Mouse (Mus musculus) embryonic facial prominence, embryonic 10.5 days (tissue): ENCODE data around the gene C1ra. TPM values are rescaled to one million over a fixed set of nuclear protein-coding genes. Genes with fewer than 3 reads are reported as not detected.
"Not testable (repeated sequence)": the region's sequence is repeated elsewhere in the genome, so short reads cannot be mapped to it uniquely, and the experiment has no call there.

Experiments used
- DNase-seq: peaks from one replicate; pipeline ENCODE4 v3.0.0-alpha.2; 2017; ENCODE audit warnings: low spot score
- H3K27ac ChIP-seq: fragments of 300-500 bp; sonication (generic); replicated peaks from 2 replicates; pipeline ENCODE4 v1.5.1; 2016; ENCODE audit warnings: mild to moderate bottlenecking
- H3K27me3 ChIP-seq: fragments of 300-500 bp; sonication (generic); replicated peaks from 2 replicates; pipeline ENCODE4 v1.6.1; 2016; ENCODE audit warnings: low read depth, mild to moderate bottlenecking; ENCODE audit not compliant: poor library complexity, severe bottlenecking
- H3K36me3 ChIP-seq: fragments of 300-500 bp; sonication (generic); replicated peaks from 2 replicates; pipeline ENCODE4 v1.6.1; 2016; ENCODE audit warnings: mild to moderate bottlenecking, moderate library complexity
- H3K4me1 ChIP-seq: fragments of 300-500 bp; sonication (generic); 2 replicates; pipeline ENCODE4 v1.6.1; 2016
- H3K4me3 ChIP-seq: fragments of 300-500 bp; sonication (generic); 2 replicates; pipeline ENCODE4 v1.5.1; 2016; ENCODE audit warnings: mild to moderate bottlenecking, moderate library complexity
- H3K9me3 ChIP-seq: fragments of 300-500 bp; sonication (generic); 2 replicates; pipeline ENCODE4 v1.6.1; 2016; ENCODE audit warnings: mild to moderate bottlenecking
- WGBS: fragments of 180-500 bp; shearing (Covaris S2); methylation state at CpG from one replicate; pipeline ENCODE4 v1.1.7; 2016; 5-methylcytosine and 5-hydroxymethylcytosine counted together
- polyA plus RNA-seq: library from polyadenylated mRNA; unstranded; fragments of >200 nt; fragmentation: Nextera tagmentation; extraction: Ambion mirVana; gene quantifications from 2 replicates; pipeline ENCODE4 v1.2.1, GENCODE M21; 2016

Gene C1ra
- polyA plus RNA-seq: 0.13 TPM in 1 of 2 replicates, not detected in the other

GRCm38 (mm10) chr6:124512355-124512836, at the start of gene C1ra:
Gene C1ra (plus strand): TSS chr6:124512405.
- no peak within 1 kb of the TSS for H3K27ac ChIP-seq
- H3K4me3 ChIP-seq: peak within 1 kb of the TSS; percentile 26; the same call in 1 of the 2 replicates
- H3K27me3 ChIP-seq: no peaks in the 10 kb centered on the region
- WGBS: 9% methylated on average over 6 of the region's 6 CpGs
- peak; percentile 44 for DNase-seq
- H3K36me3 ChIP-seq: no peaks in the 10 kb centered on the region
- peaks cover 4% of the 10 kb centered on the region; the same call in 1 of the 2 replicates for H3K4me1 ChIP-seq
- H3K9me3 ChIP-seq: no peaks in the 10 kb centered on the region

DNA sequence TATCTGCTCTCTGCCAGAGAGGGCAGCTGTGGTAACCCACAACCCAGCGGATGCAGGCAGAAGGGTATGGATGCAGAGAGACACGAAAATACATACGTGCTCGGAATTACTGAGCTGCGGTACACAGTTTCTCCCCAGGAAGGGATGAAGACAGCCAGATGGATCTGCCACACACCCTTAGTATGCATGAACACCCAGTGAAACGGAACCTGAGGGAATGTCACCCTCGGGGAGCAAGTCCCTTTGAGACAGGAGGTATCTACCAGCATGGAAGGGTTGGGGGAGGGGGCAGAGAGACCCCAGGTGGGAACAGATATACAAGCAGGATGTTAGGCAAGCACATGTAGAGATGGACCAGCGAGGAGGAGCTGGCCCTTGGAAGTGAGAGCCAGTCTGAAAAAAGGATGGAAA, 48.3 kb upstream of the C1ra start:
- 22% methylated on average over 8 of the region's 8 CpGs for WGBS
- H3K4me3 ChIP-seq: peak overlapping the region; percentile 65
- no peak overlapping the region for H3K27ac ChIP-seq
- H3K4me1 ChIP-seq: peaks cover 22% of the 10 kb centered on the region
- peaks cover 30% of the 10 kb centered on the region for H3K27me3 ChIP-seq
- no peaks in the 10 kb centered on the region for H3K36me3 ChIP-seq
- no peaks in the 10 kb centered on the region for H3K9me3 ChIP-seq
- no peak for DNase-seq

- Histone ChIP-seq H3K9me3 (no peaks in the 10 kb centered on the region), H3K4me3 (peak within 1 kb of the TSS; percentile 65), H3K27me3 (peaks cover 30% of the 10 kb centered on the region), H3K36me3 (no peaks in the 10 kb centered on the region), H3K4me1 (peaks cover 22% of the 10 kb centered on the region), H3K27ac (peak within 1 kb of the TSS; percentile 78)
- 5% methylated on average over 27 of the region's 27 CpGs for WGBS
- peak; percentile 88 for DNase-seq
Measured at GRCm38 (mm10) chr6:124464305-124465271, 47.6 kb upstream of the C1ra start, which contains the start of gene Clstn3. Gene Clstn3 (minus strand): TSS chr6:124464794.

GRCm38 (mm10) chr6:124465299-124465698, 46.9 kb upstream of the C1ra start:
- no peak for DNase-seq
- peak overlapping the region; percentile 65 for H3K4me3 ChIP-seq
- 41% methylated on average over 6 of the region's 6 CpGs for WGBS

GRCm38 (mm10) chr6:124465729-124466128, 46.5 kb upstream of the C1ra start:
- Histone ChIP-seq H3K36me3 (no peaks in the 10 kb centered on the region), H3K4me3 (no peak overlapping the region), H3K9me3 (no peaks in the 10 kb centered on the region), H3K27me3 (peaks cover 30% of the 10 kb centered on the region), H3K4me1 (peaks cover 22% of the 10 kb centered on the region), H3K27ac (no peak overlapping the region)
- 69% methylated on average over 6 of the region's 6 CpGs for WGBS
- DNase-seq: no peak

More at GRCm38 (mm10) chr6:124465299-124465698, 46.9 kb upstream of the C1ra start:
- Histone ChIP-seq H3K4me1 (peaks cover 22% of the 10 kb centered on the region), H3K36me3 (no peaks in the 10 kb centered on the region), H3K27me3 (peaks cover 30% of the 10 kb centered on the region), H3K9me3 (no peaks in the 10 kb centered on the region), H3K27ac (no peak overlapping the region)

- DNase-seq: no peak
Measured at GRCm38 (mm10) chr6:124471121-124471520, 41.1 kb upstream of the C1ra start.

DNA sequence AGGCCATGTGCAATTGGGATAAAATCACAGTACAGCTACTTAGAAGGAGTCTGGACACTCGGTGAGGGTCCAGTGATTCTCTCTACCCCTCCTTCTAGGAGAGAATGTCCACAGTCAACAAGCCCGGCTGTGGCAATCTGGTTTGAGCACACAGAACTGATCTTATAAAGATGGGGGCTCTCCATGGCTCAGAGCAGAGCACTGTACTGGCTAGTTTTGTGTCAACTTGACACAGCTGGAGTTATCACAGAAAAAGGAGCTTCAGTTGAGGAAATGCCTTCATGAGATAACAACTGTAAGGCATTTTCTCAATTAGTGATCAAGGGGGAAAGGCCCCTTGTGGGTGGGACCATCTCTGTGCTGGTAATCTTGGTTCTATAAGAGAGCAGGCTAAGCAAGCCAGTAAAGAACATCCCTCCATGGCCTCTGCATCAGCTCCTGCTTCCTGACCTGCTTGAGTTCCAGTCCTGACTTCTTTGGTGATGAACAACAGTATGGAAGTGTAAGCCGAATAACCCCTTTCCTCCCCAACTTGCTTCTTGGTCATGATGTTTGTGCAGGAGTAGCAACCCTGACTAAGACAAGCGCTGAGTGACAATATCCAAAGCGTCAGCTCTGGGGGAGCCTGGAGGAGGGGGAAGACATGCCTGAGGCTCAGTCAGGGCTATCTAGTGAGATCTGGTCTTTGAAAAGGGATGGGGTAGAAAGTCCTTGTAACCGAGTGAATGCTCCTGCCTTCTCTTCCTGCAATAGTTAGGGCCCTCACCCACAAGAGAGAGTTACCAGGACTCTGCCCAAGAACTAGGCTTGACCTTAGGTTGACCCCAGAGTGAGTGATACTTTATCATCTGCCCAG, 40.2 kb upstream of the C1ra start:
- not testable (repeated sequence) for H3K27ac ChIP-seq, H3K27me3 ChIP-seq, H3K4me1 ChIP-seq, DNase-seq, H3K4me3 ChIP-seq, H3K9me3 ChIP-seq, H3K36me3 ChIP-seq
- 89% methylated on average over 6 of the region's 6 CpGs for WGBS

More at GRCm38 (mm10) chr6:124471121-124471520, 41.1 kb upstream of the C1ra start:
- Histone ChIP-seq H3K4me1 (no peaks in the 10 kb centered on the region), H3K36me3 (no peaks in the 10 kb centered on the region), H3K27ac (no peak overlapping the region), H3K4me3 (no peak overlapping the region), H3K9me3 (no peaks in the 10 kb centered on the region), H3K27me3 (no peaks in the 10 kb centered on the region)
- 88% methylated on average over 3 of the region's 3 CpGs for WGBS

- H3K27me3 ChIP-seq: no peaks in the 10 kb centered on the region
- DNase-seq: no peak
- 36% methylated on average over 6 of the region's 6 CpGs for whole genome bisulfite sequencing
- H3K36me3 ChIP-seq: no peaks in the 10 kb centered on the region
- H3K4me3 ChIP-seq: no peak overlapping the region
- no peaks in the 10 kb centered on the region for H3K9me3 ChIP-seq
- no peak overlapping the region for H3K27ac ChIP-seq
- peaks cover 6% of the 10 kb centered on the region; the same call in 1 of the 2 replicates for H3K4me1 ChIP-seq
Measured at GRCm38 (mm10) chr6:124472801-124473200, 39.4 kb upstream of the C1ra start.

DNA sequence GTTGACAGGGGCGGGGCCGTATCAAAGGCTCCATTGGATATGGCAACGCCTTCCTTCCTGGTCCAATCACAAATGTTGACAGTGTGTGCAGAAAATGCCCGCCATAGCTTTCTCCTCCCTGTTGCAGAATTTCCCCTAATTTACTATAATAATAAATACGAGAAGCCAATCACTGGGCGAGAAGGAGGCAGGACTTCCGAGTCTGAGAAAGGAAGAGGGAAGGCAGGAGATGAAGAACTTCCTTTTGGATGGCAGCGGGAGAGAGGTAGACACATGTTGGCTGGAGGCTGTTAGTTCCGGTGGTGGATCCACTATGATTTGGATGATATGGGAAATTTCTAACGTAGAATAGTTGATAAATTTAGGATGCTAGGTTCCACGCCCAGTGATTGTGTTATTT, 37.6 kb upstream of the C1ra start:
- no peaks in the 10 kb centered on the region for H3K27me3 ChIP-seq
- WGBS: 85% methylated on average over 11 of the region's 11 CpGs

DNA sequence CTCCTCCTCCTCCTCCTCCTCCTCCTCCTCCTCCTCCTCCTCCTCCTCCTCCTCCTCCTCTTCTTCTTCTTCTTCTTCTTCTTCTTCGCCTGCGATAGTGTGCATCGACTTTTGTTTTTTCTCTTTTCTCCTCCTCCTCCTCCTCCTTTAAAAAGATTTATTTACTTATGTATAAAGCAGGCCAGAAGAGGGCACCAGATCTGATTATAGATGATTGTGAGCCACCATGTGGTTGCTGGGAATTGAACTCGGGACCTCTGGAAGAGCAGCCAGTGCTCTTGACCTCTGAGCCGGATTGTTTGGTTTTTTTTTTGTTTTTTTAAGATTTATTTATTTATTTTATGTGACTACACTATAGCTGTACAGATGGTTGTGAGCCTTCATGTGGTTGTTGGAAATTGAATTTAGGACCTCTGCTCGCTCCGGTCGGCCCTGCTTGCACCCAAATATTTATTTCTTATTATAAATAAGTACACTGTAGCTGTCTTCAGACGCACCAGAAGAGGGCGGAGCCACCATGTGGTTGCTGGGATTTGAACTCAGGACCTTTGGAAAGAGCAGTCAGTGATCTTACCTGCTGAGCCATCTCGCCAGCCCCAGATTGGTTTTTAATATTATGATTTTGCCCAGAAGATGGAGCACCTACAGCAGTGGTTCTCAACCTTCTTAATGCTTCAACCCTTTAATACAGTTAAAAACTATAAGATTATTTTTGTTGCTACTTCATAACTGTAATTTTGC, 36.7 kb upstream of the C1ra start:
- H3K9me3 ChIP-seq, H3K27ac ChIP-seq, H3K27me3 ChIP-seq, DNase-seq, H3K36me3 ChIP-seq, H3K4me3 ChIP-seq: not testable (repeated sequence)
- 92% methylated on average over 8 of the region's 11 CpGs for WGBS
- peaks cover 12% of the 10 kb centered on the region; the same call in 1 of the 2 replicates for H3K4me1 ChIP-seq

More for the DNA sequence above, 37.6 kb upstream of the C1ra start:
- Histone ChIP-seq H3K36me3 (no peaks in the 10 kb centered on the region), H3K4me3 (no peak overlapping the region), H3K4me1 (peaks cover 12% of the 10 kb centered on the region; the same call in 1 of the 2 replicates), H3K27ac (no peak overlapping the region), H3K9me3 (no peaks in the 10 kb centered on the region)
- no peak for DNase-seq

DNA sequence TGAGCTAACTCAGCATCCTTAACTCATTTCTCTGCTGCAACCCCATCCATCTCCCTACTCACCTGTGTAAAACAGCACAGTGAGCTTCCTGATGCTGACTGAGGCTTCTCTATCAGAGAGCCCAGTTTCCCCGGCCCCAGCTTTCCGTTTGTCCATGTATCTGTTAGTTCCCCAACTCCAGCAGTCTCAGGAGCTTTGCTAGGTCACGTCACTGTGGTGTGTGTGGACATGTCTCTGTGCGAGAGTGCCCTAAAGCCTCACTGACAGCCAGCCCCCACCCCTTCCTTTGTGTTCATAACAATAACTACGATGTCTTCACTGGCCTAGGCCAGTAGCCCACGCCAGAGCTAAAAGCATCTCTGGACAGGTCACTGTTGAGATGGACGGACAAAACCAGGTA, 36.0 kb upstream of the C1ra start:
- no peak for DNase-seq
- H3K27ac ChIP-seq: no peak overlapping the region
- H3K4me1 ChIP-seq: peaks cover 13% of the 10 kb centered on the region; the same call in 1 of the 2 replicates
- H3K4me3 ChIP-seq: no peak overlapping the region
- H3K36me3 ChIP-seq: no peaks in the 10 kb centered on the region
- WGBS: 87% methylated on average over 7 of the region's 7 CpGs
- H3K9me3 ChIP-seq: no peaks in the 10 kb centered on the region
- no peaks in the 10 kb centered on the region for H3K27me3 ChIP-seq
